Mouse (Mus musculus): Measurements from ENCODE around the gene Slc27a1.

DNA sequence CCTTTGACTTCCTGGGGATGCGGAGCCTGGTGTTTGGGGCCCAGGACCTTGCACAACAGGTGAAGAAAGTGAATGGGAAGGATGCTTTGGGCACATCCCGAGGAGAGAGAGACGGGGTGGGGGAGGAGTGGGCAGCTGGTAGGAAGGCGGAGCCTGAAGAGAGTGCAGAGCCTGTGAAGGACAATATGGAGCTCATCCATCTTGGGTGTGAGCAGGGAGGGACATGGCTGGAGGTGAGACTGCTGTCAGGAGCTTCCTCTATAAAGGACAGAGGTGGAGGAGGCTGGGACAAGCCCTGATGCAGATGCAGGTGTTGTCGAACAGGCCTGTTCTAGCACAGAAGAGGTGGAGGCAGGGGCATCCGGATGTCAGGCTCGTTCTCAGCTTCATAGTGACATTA lies 35.3 kb downstream of the Slc27a1 start:
- TF ChIP-seq CTCF (IDR thresholded peaks at IDR 0.05; ENCODE audit: extremely low read depth, insufficient read length, insufficient replicate concordance, low read depth, low read length) (no peak), POLR2A (IDR thresholded peaks at IDR 0.05; ENCODE audit: low read depth, low read length) (no peak)
